Mouse (Mus musculus) lung, postnatal 0 days (tissue): ENCODE measurements around the gene Ube2s.

Experiments used
- CTCF ChIP-seq: IDR thresholded peaks from 2 replicates; pipeline ENCODE4 v1.5.1; 2016; ENCODE audit warnings: antibody characterized with exemption, mild to moderate bottlenecking
- EP300 ChIP-seq: IDR thresholded peaks from 2 replicates; pipeline ENCODE4 v1.6.1; 2016; ENCODE audit warnings: antibody characterized with exemption, mild to moderate bottlenecking, control low read depth

DNA sequence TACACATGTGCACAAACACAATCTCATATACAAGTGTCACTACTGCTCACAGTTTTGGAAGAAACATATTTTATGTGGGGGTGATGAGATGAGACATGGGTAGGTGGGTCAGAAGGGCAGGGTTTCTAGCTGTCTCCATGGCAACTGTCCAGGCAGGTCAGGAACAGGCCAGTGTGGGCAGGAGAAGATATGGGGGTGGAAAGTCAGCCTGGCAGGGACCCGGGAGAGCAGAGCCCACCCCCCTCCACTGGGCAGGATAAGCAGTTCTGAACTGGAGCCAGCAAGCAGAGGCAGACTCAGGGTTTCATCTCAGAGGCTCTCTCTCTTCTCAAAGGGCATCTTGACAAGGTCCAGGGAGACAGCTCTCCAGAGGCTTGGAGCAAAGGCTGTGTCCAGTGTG is 25.2 kb upstream of the Ube2s start:
- no peak for TF ChIP-seq CTCF
- no peak for TF ChIP-seq EP300
